Mouse (Mus musculus): ENCODE data around the gene Cacna1h.

Gene Cacna1h

DNA sequence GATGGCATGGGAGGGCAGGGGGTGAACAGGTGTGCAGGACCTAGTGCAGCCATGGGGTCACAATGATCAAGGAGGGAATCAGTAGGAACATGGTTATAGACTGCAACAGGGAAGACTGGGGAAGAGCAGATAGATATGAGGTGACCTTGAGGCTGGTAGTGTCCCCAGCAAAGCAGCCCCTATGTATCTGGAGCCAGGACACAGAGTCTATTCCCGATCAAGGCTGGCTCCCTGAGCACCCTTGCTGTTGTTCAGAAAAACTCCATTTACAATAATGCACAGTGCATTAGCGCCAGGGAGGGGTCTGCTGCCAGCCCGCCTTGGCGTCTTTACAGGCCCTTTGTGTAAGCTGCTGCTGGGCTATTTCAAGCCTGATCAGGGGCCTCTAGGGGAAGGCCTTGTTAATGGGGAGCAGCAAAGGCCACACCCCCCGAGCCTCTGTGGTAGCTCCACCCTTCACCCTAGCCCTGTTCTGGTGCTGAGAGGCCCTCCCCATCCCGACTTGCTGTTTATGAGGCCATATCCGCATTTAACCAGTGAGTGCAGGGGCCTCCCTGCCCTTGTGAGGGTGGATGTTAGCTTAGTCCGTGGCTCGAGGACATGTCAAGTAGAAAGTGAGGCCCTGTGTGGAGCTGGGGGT, 28.8 kb upstream of the Cacna1h start:
- no peak for TF ChIP-seq GATA4 (IDR thresholded peaks at IDR 0.05; ENCODE audit: insufficient replicate concordance, low read length)

DNA sequence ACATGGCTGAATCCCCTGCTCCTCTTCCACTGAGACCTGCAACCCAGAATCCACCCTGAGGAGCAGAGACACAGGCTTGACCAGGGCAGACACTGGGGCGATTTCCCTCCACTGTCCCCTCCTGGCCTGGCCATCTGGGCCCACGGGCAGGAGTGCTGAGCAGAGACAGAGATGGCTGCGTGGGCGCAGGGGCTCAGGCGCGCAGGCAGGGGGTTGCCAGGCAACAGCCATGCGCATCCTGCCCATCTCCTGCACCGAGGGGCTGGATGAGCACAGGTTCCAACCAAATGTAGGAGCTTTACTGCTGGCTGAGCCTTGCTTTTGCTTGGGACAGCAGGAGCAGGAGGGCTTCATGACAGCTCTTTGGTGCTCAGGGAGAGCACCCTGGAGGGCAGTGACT, 23.0 kb upstream of the Cacna1h start:
- no peak for TF ChIP-seq GATA4 (IDR thresholded peaks at IDR 0.05; ENCODE audit: insufficient replicate concordance, low read length)

DNA sequence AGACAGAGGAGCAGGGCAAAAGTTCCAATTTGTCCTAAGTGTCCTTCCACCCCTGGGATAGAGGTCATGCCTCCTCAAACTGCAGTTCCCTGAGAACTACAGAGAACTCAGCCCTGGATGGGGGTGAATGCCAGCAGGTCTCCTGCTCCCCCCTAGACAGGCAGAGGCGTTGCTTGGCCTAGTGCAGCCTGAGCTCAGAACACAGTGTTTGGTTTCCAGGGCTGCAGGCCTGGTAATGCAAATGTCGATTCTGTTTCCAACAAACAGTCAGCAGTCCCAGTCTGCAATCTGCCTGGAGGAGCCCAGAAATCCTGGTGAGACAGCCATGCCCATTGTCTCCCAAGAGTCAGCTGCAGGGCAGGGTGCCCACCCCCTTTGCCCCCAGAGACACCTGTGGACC, 20.7 kb upstream of the Cacna1h start, which contains the start of gene Tekt4:
Gene Tekt4 (plus strand): TSS at position 344 of the 400 bp plus-strand sequence.
- no peak for TF ChIP-seq GATA4 (IDR thresholded peaks at IDR 0.05; ENCODE audit: insufficient replicate concordance, low read length)

GRCm38 (mm10) chr17:25452246-25452965, 18.8 kb upstream of the Cacna1h start:
- no peak for TF ChIP-seq GATA4 (IDR thresholded peaks at IDR 0.05; ENCODE audit: insufficient replicate concordance, low read length)

GRCm38 (mm10) chr17:25450329-25450728, 16.7 kb upstream of the Cacna1h start:
- no peak for TF ChIP-seq GATA4 (IDR thresholded peaks at IDR 0.05; ENCODE audit: insufficient replicate concordance, low read length)

- TF ChIP-seq GATA4 (IDR thresholded peaks at IDR 0.05; ENCODE audit: insufficient replicate concordance, low read length): no peak
These were observed 14.3 kb upstream of the Cacna1h start for GRCm38 (mm10) chr17:25447865-25448264.

GRCm38 (mm10) chr17:25445841-25446240, 12.3 kb upstream of the Cacna1h start:
- no peak for TF ChIP-seq GATA4 (IDR thresholded peaks at IDR 0.05; ENCODE audit: insufficient replicate concordance, low read length)

DNA sequence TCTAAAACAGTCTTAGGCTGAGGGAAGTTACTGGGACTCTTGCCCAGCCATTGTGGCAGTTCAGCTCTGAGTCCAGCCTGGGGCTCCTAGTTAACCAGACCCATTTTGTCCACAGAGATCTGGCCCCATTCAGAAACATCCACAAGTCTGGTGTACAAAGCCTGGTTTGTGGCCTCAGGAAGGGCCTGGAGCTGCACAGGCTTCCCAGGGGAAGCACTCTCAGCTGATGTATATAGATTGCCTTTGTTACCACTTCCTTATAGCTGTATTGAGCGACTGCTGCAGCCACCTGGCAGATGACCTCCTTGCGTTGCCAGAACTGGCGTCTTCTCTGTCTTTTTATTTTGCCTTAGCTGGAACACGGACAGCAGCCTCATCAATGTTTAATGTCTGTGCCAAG, 11.5 kb upstream of the Cacna1h start:
- no peak for TF ChIP-seq GATA4 (IDR thresholded peaks at IDR 0.05; ENCODE audit: insufficient replicate concordance, low read length)

GRCm38 (mm10) chr17:25442889-25443288, 9.3 kb upstream of the Cacna1h start:
- TF ChIP-seq GATA4 (IDR thresholded peaks at IDR 0.05; ENCODE audit: insufficient replicate concordance, low read length): no peak

DNA sequence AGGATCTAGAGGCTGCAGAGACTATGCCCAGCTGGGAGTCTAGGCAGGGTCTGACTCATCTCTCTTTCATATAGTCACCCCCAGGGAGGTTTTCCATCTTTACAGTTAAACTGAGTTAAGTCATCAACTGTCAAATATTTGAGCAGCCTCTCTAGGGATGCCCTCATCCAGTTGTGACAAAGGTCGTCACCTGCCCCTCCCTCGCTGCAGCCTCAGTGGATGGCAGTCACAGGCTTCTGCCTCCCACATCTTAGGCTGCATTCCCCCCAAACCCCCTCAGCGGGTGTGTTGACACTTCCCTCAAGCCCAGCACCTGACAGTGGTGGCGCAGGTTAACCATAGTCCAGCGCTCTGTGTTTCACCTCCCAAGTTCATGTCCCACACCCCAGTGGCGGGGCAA, 7.8 kb upstream of the Cacna1h start:
- TF ChIP-seq GATA4 (IDR thresholded peaks at IDR 0.05; ENCODE audit: insufficient replicate concordance, low read length): no peak

DNA sequence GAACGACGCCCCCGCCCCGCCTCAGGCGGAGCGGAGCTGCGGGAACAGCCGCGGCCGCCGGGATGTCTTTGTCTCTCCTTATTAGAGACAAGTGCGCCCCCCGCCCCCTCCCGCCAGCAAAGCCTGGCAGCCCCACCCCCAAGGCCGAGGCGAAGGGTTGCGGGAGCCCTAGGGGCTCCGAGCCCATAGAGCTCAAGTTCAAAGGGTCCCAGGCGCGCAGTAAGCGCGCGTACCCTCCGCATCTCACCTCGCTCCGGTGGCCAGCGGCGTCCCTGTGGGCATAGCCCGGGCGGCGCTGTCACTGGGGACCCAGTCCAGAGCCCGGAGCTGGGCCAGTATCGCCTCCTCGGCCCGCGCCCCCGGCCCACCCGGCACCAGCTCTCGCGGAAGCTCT, 363 bp downstream of the Cacna1h start:
- TF ChIP-seq GATA4 (IDR thresholded peaks at IDR 0.05; ENCODE audit: insufficient replicate concordance, low read length): no peak

GRCm38 (mm10) chr17:25432433-25433181, 976 bp downstream of the Cacna1h start:
- no peak for TF ChIP-seq GATA4 (IDR thresholded peaks at IDR 0.05; ENCODE audit: insufficient replicate concordance, low read length)

DNA sequence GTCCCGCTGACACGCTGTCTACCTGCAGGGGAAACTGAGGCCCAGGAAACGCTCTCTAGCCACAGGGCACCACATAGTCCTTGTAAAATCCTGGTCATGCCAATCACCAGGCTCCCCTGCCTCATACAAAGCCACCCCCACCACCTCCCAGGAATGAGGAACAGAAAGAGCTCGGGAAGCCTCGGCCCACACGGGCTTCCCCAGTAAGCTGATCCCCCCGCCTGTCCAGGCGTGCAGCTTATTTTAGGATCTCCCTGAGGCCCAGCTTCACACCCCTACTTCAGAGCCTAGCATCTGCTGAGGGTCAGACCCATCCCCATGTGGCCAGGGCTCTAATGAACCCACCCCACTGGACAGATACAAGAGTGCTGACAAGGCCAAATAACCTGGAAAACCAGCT, 3.0 kb downstream of the Cacna1h start:
- TF ChIP-seq GATA4 (IDR thresholded peaks at IDR 0.05; ENCODE audit: insufficient replicate concordance, low read length): no peak

- TF ChIP-seq GATA4 (IDR thresholded peaks at IDR 0.05; ENCODE audit: insufficient replicate concordance, low read length): no peak
These were observed 3.7 kb downstream of the Cacna1h start for GRCm38 (mm10) chr17:25429886-25430285.

- no peak for TF ChIP-seq GATA4 (IDR thresholded peaks at IDR 0.05; ENCODE audit: insufficient replicate concordance, low read length)
These were observed 4.3 kb downstream of the Cacna1h start for GRCm38 (mm10) chr17:25429240-25429639.

DNA sequence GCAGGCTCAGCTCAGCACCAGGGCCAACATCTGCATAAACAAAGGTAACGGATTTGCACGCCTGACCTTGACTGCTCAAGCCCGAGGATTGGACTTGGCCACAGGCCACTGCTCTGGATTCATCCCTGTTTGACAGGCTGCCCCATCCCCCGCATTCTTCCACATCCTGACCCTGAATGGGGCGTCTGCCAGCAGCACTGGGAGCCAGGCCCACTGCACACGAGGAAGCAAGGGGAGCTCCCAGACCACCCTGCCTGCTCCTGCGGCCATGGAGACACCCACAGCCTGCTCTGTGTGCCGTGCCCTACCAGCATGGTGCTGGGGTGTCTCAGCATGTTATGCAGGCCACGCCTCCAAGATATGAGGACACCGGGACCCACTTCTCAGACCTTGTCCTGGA, 6.1 kb downstream of the Cacna1h start:
- TF ChIP-seq GATA4 (IDR thresholded peaks at IDR 0.05; ENCODE audit: insufficient replicate concordance, low read length): no peak

All from liver, adult (tissue).